Mouse (Mus musculus) midbrain, embryonic 13.5 days (tissue): ENCODE data around the gene Acad11. TPM values are rescaled to one million over a fixed set of nuclear protein-coding genes. Genes with fewer than 3 reads are reported as not detected.

ENCODE experiments used
- ATAC-seq: fragments of 200-750 bp; cut with Nextera tagmentation; 2 replicates; pipeline ENCODE4 v1.8.0; 2017; ENCODE audit warnings: mild to moderate bottlenecking, moderate TSS enrichment, moderate library complexity
- H3K27ac ChIP-seq: fragments of 300-500 bp; sonication (generic); 2 replicates; pipeline ENCODE4 v1.5.1; 2015; ENCODE audit warnings: inconsistent platforms, mild to moderate bottlenecking, moderate library complexity
- H3K27me3 ChIP-seq: fragments of 300-500 bp; sonication (generic); 2 replicates; pipeline ENCODE4 v1.6.1; 2015; ENCODE audit warnings: mild to moderate bottlenecking, inconsistent platforms
- H3K36me3 ChIP-seq: fragments of 300-500 bp; sonication (generic); 2 replicates; pipeline ENCODE4 v1.6.1; 2015; ENCODE audit warnings: mild to moderate bottlenecking, inconsistent platforms
- H3K4me1 ChIP-seq: fragments of 300-500 bp; sonication (generic); replicated peaks from 2 replicates; pipeline ENCODE4 v1.6.1; 2015; ENCODE audit warnings: inconsistent platforms
- H3K4me2 ChIP-seq: fragments of 300-500 bp; sonication (generic); replicated peaks from 2 replicates; pipeline ENCODE4 v1.6.1; 2015; ENCODE audit warnings: moderate library complexity, mild to moderate bottlenecking, inconsistent platforms
- H3K4me3 ChIP-seq: fragments of 300-500 bp; sonication (generic); replicated peaks from 2 replicates; pipeline ENCODE4 v1.5.1; 2015; ENCODE audit warnings: mild to moderate bottlenecking, inconsistent platforms
- H3K9ac ChIP-seq: fragments of 300-500 bp; sonication (generic); replicated peaks from 2 replicates; pipeline ENCODE4 v1.6.1; 2015; ENCODE audit warnings: mild to moderate bottlenecking, inconsistent platforms
- H3K9me3 ChIP-seq: fragments of 300-500 bp; sonication (generic); 2 replicates; pipeline ENCODE4 v1.6.1; 2016; ENCODE audit warnings: mild to moderate bottlenecking, inconsistent platforms
- WGBS: fragments of 180-500 bp; shearing (Covaris S2); methylation state at CpG from one replicate; pipeline ENCODE4 v1.1.7; 2015; 5-methylcytosine and 5-hydroxymethylcytosine counted together
- polyA plus RNA-seq: library from polyadenylated mRNA; unstranded; fragments of >200 nt; fragmentation: Nextera tagmentation; extraction: Ambion mirVana; gene quantifications from 2 replicates; pipeline ENCODE4 v1.2.1, GENCODE M21; 2015

Gene Acad11
- 7.2 and 7.7 TPM in 2 replicates for polyA plus RNA-seq

DNA sequence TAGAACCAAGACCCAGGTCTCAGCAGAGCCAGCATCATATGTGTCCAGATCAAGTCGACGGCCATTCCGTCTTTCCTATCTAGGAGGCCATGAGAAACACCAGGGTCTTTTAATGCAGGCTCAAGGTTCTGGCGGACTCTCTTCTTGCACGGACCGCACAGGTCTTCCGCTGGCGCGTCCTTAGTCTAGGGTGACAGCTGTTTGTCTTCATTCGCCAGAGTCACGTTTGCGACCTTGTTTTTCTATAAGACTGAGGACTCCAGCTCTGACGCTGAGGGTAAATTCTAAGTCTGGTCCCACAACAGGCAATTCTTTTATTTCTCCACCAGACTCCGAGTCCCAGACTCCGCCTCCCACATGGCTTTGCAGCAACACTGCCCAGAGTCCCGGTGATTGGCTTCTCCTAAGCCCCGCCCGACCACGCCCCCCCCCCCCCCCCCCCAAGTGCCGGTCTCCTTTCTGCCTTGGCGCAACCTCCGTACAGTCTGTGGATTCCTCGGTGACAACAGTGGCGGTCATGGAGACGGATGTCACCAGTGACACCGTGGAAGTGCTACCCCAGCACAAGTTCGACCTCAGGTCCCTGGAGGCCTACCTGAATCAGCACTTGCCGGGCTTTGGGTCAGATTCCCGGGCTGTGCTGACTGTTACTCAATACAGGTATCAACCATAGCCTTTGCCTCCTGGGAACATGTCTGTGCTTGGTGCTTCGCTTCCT is at the start of gene Acad11:
Acad11 (plus strand) TSS at position 134 of the 718 bp plus-strand sequence.
- WGBS = under 1% methylated on average over 30 of the region's 30 CpGs
- ATAC-seq = peak; percentile 98
- H3K27ac ChIP-seq = peak within 1 kb of the TSS; percentile 74
- H3K36me3 ChIP-seq = peaks cover 11% of the 10 kb centered on the region
- H3K4me1 ChIP-seq = peaks cover 24% of the 10 kb centered on the region
- no peaks in the 10 kb centered on the region for H3K9me3 ChIP-seq
- H3K27me3 ChIP-seq = no peaks in the 10 kb centered on the region
- peak within 1 kb of the TSS; percentile 94 for H3K4me3 ChIP-seq
- H3K4me2 ChIP-seq = peak within 1 kb of the TSS; percentile 94
- H3K9ac ChIP-seq = peak within 1 kb of the TSS; percentile 94

DNA sequence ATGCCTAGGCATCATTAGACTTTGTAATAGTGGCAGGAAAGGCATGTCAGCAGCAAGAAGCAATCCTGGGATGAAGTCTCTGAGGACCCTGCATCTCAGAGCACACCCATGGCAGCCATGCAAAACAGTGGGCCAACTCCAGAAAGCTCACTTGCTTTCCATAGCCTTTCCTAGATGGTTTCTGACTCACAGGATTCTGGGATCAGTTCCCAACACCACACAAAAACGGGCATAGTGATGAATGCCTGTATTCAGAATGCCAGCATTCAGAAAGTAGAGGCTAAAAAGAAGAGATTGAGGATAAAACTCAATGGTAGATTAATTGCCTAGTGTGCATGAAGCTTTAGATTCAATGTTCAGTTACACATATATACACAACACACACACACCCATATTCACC is 48.7 kb upstream of the Acad11 start:
- no peaks in the 10 kb centered on the region for H3K4me1 ChIP-seq
- H3K4me3 ChIP-seq = no peak overlapping the region
- ATAC-seq = no peak
- no peak overlapping the region for H3K27ac ChIP-seq
- peaks cover 19% of the 10 kb centered on the region for H3K36me3 ChIP-seq
- no peaks in the 10 kb centered on the region for H3K27me3 ChIP-seq
- H3K4me2 ChIP-seq = no peak overlapping the region
- WGBS = 75% methylated on average over 1 of the region's 1 CpGs
- no peaks in the 10 kb centered on the region for H3K9me3 ChIP-seq
- no peak overlapping the region for H3K9ac ChIP-seq

DNA sequence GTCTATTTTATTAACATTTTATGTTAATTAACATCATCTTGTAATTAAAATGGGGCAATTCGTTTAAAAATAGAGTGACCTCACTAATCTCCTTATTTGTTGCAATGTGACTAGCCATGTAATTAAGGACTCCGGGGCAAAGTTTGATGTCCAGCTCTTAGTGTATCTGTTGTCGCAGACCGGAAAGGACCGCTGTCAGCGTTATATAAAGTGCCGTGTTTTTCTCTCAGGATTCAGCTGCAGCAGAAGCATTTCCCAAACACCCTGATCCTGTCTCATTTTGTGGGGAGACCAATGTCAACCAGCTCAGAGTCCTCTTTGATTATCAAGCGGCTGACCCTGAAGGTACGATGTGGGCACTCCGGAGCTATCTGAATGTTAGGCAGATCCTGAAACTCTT is 42.2 kb upstream of the Acad11 start:
- Histone ChIP-seq H3K4me2 (no peak overlapping the region), H3K36me3 (peaks cover 36% of the 10 kb centered on the region), H3K27me3 (no peaks in the 10 kb centered on the region), H3K4me3 (no peak overlapping the region), H3K9me3 (no peaks in the 10 kb centered on the region), H3K4me1 (no peaks in the 10 kb centered on the region), H3K27ac (no peak overlapping the region), H3K9ac (no peak overlapping the region)
- 93% methylated on average over 10 of the region's 10 CpGs for WGBS
- no peak for ATAC-seq

DNA sequence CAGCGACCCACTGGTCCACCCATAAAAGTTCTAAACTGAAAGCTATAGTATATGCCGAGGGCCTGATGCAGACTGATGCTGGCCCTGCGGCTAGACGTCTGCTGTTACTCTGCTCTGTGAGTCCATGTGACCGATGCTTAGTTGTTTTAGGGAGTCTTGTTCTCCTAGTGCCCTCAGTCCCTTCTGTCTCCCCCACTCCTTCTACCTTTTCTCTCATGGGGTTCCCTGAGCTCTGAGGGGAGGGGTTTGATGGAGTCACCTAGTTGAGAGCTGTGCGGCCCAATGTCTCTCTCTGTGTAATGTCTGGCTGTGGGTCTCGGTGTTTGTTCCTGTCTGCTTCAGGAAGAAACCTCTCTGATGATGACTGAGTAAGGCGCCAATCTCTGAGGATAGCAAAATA is 36.0 kb upstream of the Acad11 start:
- H3K9ac ChIP-seq = no peak overlapping the region
- H3K27me3 ChIP-seq = no peaks in the 10 kb centered on the region
- H3K4me3 ChIP-seq = no peak overlapping the region
- 95% methylated on average over 8 of the region's 8 CpGs for WGBS
- ATAC-seq = no peak
- peaks cover 40% of the 10 kb centered on the region for H3K36me3 ChIP-seq
- no peaks in the 10 kb centered on the region for H3K9me3 ChIP-seq
- no peak overlapping the region for H3K4me2 ChIP-seq
- H3K4me1 ChIP-seq = no peaks in the 10 kb centered on the region
- no peak overlapping the region for H3K27ac ChIP-seq

DNA sequence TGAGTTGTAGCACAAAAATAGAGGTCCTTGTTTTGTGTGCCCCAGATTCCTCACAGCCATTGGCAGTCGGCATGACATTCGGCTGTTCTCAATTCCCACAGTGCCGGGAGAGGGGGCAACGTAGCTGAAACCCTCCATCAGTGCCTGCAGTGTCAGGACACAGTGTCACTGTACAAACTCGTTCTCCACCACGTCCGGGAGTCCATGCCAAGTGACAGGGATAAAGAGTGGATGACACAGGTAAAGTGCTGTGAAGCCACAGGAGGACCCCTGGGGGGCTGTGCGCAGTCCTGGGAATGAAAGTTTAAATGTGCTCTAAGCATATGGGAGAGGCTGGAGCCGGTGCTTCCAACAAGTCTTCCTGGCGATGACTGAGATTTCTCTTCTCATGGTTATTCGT is 33.3 kb upstream of the Acad11 start:
- no peaks in the 10 kb centered on the region for H3K9me3 ChIP-seq
- H3K4me1 ChIP-seq = no peaks in the 10 kb centered on the region
- no peak overlapping the region for H3K27ac ChIP-seq
- 96% methylated on average over 11 of the region's 11 CpGs for WGBS
- no peaks in the 10 kb centered on the region for H3K27me3 ChIP-seq
- no peak overlapping the region for H3K4me2 ChIP-seq
- peaks cover 32% of the 10 kb centered on the region for H3K36me3 ChIP-seq
- H3K4me3 ChIP-seq = no peak overlapping the region
- H3K9ac ChIP-seq = no peak overlapping the region
- no peak for ATAC-seq

DNA sequence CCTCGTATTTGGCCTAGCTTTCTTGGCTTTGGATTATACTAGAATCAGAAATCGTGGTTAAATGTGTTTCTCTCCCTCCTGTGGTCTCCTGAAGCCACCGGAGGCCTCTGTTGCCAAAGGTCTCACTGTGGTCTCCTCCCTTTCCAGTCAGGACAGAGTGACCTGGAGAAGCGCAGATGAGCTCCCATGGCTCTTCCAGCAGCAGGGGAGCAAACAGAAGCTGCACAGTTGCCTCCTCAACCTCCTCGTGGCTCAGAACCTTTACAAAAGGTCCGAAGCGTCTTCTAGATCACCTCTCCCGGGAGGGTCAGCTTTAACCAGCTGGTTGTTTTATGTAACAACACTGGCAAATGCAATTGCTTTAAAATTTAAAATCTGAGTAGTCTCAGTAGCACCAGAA is 28.9 kb upstream of the Acad11 start:
- Histone ChIP-seq H3K9ac (no peak overlapping the region), H3K9me3 (no peaks in the 10 kb centered on the region), H3K4me3 (no peak overlapping the region), H3K4me1 (no peaks in the 10 kb centered on the region), H3K27ac (no peak overlapping the region), H3K36me3 (peaks cover 17% of the 10 kb centered on the region; the same call in 1 of the 2 replicates), H3K27me3 (no peaks in the 10 kb centered on the region), H3K4me2 (no peak overlapping the region)
- 83% methylated on average over 8 of the region's 8 CpGs for WGBS
- ATAC-seq = no peak

DNA sequence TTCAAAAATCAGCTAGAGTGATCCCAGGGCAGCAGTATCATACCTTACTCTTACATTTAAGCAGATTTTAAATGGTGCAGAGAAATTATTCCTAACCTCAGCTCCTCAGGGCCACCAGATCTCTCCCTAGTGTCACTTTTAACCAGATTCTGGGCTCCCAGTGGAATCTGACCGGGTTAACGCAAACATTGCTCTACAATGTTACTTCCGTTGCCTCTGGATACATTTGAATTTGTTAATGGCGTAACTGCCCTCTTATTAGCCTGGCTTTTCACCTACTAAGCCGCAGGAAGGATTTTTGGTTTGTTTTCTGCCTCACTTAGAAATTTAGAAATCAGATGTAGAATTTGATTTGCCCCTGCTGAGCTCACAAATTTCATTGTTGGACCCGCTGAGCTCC is 28.5 kb upstream of the Acad11 start:
- Histone ChIP-seq H3K36me3 (peaks cover 17% of the 10 kb centered on the region; the same call in 1 of the 2 replicates), H3K4me1 (no peaks in the 10 kb centered on the region), H3K27me3 (no peaks in the 10 kb centered on the region), H3K4me3 (no peak overlapping the region), H3K4me2 (no peak overlapping the region), H3K27ac (no peak overlapping the region), H3K9ac (no peak overlapping the region), H3K9me3 (no peaks in the 10 kb centered on the region)
- WGBS = 78% methylated on average over 6 of the region's 6 CpGs
- ATAC-seq = no peak

DNA sequence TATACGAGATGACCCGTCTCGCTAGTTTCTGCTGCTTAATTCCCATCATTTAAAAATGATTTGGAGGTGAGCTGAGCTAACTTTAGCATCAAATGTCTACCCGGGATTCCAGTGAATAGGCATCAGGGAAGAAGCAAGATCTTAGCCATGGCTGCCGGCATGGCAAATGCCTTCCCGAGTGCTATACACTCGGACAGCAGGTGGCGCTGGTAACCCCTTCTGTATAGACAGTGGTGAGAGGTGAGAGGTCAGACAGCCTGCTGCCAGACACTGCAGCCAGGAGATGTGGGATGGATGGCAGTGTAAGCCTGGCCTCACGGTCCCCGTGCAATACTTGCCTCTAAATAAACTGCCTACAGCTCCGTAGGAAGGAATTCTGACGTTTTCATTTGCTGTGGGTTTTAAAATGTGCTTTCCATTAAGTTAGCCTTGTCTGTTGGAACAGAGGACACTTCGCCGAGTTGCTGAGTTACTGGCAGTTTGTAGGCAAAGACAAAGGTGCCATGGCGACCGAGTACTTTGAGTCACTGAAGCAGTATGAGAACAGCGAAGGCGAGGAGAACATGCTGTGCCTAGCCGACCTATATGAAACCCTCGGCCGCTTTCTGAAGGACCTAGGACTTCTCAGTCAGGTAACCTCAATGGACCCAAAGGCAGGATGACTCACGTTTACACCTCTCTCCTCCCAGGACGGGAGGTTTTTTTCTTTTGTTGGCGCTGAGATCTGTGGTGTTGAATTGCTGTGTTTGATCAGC is 27.7 kb upstream of the Acad11 start:
- H3K9ac ChIP-seq = no peak overlapping the region
- H3K27ac ChIP-seq = no peak overlapping the region
- H3K27me3 ChIP-seq = no peaks in the 10 kb centered on the region
- 50% methylated on average over 24 of the region's 24 CpGs for WGBS
- no peak for ATAC-seq
- H3K9me3 ChIP-seq = no peaks in the 10 kb centered on the region
- H3K4me3 ChIP-seq = no peak overlapping the region
- no peaks in the 10 kb centered on the region for H3K4me1 ChIP-seq
- peaks cover 13% of the 10 kb centered on the region; the same call in 1 of the 2 replicates for H3K36me3 ChIP-seq
- no peak overlapping the region for H3K4me2 ChIP-seq

DNA sequence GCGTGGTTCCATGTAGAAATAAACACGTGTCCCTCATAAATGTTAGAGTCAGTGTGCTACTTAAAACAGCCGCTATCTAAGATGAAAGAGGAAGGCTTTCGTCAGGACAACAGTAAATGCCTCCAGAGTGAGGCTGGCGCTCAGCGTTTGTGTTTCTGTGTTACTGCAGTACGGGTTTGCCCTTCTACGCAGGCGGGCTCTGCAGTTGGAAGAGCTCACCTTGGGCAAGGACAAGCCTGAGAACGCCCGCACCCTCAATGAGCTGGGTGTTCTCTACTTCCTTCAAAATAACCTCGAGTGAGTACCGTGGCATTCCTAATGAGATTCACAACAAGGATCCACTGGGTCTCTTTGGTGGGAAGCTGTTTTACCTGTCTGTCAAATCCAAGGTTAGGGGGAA is 24.9 kb upstream of the Acad11 start:
- H3K4me1 ChIP-seq = no peaks in the 10 kb centered on the region
- H3K4me2 ChIP-seq = no peak overlapping the region
- WGBS = 93% methylated on average over 13 of the region's 13 CpGs
- no peak for ATAC-seq
- H3K9me3 ChIP-seq = no peaks in the 10 kb centered on the region
- H3K27me3 ChIP-seq = no peaks in the 10 kb centered on the region
- no peak overlapping the region for H3K4me3 ChIP-seq
- no peak overlapping the region for H3K27ac ChIP-seq
- no peak overlapping the region for H3K9ac ChIP-seq
- peaks cover 9% of the 10 kb centered on the region; the same call in 1 of the 2 replicates for H3K36me3 ChIP-seq

DNA sequence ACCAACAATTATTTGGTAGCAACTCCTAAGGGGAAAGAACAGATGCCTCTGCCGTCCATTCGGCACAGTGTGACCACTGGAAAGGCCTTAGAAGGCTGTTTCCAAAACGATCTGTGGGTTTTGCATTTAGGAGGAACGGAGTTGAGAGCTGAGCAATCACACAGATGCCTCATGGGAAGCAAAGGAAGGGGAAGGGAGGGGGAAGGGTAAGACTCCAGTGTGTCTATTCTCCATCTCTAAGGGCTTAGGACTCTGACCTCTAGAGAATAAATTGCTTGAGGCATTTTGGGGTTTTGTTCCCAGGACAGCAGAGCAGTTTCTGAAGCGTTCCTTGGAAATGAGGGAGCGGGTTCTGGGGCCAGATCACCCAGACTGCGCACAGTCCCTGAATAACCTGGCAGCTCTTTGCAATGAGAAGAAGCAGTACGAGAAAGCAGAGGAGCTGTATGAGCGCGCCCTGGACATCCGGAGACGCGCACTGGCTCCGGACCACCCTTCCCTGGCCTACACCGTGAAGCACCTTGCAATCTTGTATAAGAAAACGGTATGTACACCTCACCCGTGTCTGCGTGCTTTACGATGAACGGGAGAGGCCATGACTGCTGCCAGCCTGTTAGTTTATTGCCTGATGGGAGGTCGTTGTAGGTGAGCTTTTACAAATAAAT is 24.0 kb upstream of the Acad11 start:
- Histone ChIP-seq H3K9me3 (no peaks in the 10 kb centered on the region), H3K4me1 (no peaks in the 10 kb centered on the region), H3K36me3 (peaks cover 9% of the 10 kb centered on the region; the same call in 1 of the 2 replicates), H3K27ac (no peak overlapping the region), H3K27me3 (no peaks in the 10 kb centered on the region), H3K4me2 (no peak overlapping the region), H3K9ac (no peak overlapping the region), H3K4me3 (no peak overlapping the region)
- WGBS = 93% methylated on average over 21 of the region's 21 CpGs
- no peak for ATAC-seq

DNA sequence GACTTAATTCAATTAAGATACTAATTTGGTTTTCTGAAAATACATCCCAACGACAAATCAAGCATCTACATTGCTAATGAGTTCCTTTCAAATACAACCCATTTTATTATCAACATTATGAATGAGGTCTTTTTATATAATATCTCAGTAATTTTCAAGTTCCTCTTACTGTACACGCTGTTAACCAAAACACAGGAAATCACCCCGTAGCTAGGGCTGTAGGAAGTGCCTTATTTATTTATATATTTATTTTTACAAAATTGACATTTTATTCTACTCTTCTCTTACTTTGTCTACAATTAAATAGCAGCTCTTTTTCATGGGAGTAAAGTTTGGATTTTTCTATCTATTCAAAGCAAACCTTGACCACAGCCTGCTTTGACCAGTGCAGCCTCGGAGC is 23.4 kb upstream of the Acad11 start:
- no peak overlapping the region for H3K4me2 ChIP-seq
- ATAC-seq = no peak
- no peaks in the 10 kb centered on the region for H3K9me3 ChIP-seq
- peaks cover 9% of the 10 kb centered on the region; the same call in 1 of the 2 replicates for H3K36me3 ChIP-seq
- 89% methylated on average over 4 of the region's 4 CpGs for WGBS
- no peaks in the 10 kb centered on the region for H3K27me3 ChIP-seq
- H3K4me3 ChIP-seq = no peak overlapping the region
- no peak overlapping the region for H3K9ac ChIP-seq
- no peaks in the 10 kb centered on the region for H3K4me1 ChIP-seq
- no peak overlapping the region for H3K27ac ChIP-seq

DNA sequence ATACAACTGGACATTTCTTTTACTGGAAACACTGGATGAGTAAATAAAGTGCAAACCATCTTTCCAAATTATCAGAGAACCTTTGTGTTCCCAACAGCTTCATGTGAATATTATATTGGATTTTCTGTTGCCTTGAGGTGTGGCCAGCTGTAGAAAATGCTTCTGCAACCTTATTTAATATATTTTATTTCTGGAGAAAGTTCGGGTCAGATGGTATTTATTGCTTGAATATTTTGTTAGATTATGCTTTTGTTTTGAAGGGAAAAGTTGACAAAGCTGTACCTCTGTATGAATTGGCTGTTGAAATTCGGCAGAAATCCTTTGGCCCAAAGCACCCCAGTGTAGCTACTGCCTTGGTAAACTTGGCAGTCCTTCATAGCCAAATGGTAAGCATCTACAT is 22.8 kb upstream of the Acad11 start, which contains the start of gene Gm28305:
Gm28305 (plus strand) TSS at position 301 of the 400 bp plus-strand sequence.
- H3K27ac ChIP-seq = no peak within 1 kb of the TSS
- ATAC-seq = no peak
- no peaks in the 10 kb centered on the region for H3K4me1 ChIP-seq
- WGBS = 69% methylated on average over 2 of the region's 2 CpGs
- H3K9ac ChIP-seq = no peak within 1 kb of the TSS
- no peak within 1 kb of the TSS for H3K4me3 ChIP-seq
- no peaks in the 10 kb centered on the region for H3K9me3 ChIP-seq
- no peaks in the 10 kb centered on the region for H3K27me3 ChIP-seq
- H3K36me3 ChIP-seq = peaks cover 13% of the 10 kb centered on the region; the same call in 1 of the 2 replicates
- H3K4me2 ChIP-seq = no peak within 1 kb of the TSS
